Mouse (Mus musculus): ENCODE measurements at regions not wholly inside any gene's neighbourhood (a gene's known extent, or its start where the extent isn't known, plus 50 kb on each side); places are given as distances from the start of the nearest gene placed in this dataset.

DNA sequence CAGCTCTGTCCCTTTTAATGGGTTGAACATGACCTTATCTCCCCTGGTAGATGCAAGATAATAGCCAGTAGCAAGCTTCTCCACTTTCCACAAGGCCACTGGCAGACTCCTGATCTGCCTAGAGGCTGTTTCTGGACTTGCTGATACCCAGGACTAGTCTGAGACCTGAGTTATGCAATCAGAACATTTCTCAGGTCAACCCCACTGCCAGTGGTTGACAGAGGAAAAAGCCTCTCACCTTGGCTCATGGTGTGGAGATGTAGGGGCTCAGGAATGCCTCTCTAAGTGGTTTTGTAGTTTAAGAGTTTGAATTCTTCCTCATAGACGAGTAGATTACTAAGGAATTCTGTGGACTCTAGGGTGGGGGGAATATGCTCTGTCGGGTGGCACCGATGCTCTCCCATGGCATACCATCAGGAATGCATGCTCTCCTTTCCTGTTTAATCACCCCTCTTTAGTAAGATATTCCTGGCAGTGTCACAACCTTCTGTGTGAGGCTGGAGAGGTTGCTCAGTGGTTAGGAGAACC, 226.8 kb downstream of the Brinp2 start:
- intact Hi-C loops (cut with DNase I), result no loop called here
- DNase-seq, result no peak

DNA sequence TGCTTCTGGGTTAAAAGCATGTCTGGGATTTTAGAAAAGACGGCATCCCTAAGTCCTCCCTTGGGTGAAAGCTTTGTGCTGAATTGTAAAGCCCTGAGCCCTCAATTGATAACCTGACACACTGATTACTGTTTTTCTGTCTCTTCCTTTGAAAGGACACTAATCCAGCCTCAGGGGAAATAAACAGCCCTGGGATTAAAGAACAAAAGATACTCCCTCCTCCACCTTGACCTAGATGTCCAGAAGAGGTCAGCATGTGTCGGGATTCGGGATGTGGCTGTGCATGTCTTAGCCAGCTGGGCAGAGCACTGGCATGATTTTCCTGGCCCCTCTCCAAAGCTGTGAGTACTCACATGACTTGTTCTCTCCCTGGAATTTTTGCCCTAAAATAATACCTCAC, 208.6 kb downstream of the Brinp2 start:
- intact Hi-C loops (cut with DNase I), result no loop called here
- DNase-seq, result peak; percentile 6 to 8

DNA sequence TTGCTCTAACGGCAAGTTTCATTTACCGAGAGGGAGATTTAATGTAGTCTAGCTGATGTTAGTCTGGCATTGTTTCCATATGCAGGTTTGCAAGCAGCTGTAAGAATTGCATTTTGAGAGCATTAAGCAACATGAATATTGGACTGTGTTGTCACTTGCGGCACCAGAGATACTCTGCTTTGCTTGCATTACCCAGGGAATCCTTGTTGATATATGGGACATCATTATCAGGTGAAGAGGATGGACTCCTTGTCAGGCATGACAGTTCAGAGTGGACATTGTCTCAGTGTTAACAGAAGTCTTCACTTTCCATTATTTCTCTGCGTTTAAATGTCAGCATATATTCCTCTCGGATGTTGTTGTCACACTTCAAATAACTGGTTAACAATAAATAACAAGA, 208.1 kb downstream of the Brinp2 start:
- intact Hi-C loops (cut with DNase I), result no loop called here
- DNase-seq, result no peak

DNA sequence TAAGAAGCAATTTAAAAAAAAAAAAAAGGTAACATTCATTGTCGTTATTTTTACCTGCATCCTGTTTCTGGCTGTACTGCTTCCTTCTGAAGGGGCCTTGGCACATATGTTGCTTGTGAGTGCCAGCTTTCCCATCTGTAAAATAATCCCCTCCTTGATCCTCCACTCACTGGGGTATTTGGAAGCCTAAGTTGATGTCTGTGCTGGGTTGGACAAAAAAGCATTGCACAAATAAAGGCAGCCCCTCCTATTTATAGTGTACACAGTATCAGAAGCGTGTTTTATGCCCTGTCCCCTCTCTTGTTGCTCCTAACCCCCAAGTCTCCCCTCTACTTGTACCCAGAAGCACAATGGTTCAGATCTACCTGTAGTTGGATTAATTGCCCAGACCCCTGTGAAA, 195.0 kb downstream of the Brinp2 start:
- intact Hi-C loops (cut with DNase I), result no loop called here
- no peak for DNase-seq

DNA sequence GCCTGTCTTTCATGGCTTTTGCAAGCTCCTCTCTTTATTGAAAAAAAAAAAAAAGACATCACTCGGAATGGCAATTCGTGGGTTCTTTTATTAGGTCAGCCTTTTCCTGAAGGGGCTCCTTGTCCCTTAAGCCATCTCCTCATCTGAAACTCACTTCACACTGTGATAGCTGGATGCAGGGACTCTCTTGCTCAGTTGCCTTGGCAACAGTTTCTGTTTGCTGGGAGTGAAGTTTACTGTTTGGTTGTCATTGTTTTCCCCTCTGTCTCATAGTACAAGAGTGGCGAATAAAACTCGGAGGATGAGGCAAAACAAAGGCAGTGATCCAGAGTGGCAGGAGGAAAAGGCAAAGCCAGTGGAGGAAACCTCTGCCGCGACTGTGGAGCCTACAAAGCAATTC, 194.6 kb downstream of the Brinp2 start:
- intact Hi-C loops (cut with DNase I), result no loop called here
- no peak for DNase-seq

DNA sequence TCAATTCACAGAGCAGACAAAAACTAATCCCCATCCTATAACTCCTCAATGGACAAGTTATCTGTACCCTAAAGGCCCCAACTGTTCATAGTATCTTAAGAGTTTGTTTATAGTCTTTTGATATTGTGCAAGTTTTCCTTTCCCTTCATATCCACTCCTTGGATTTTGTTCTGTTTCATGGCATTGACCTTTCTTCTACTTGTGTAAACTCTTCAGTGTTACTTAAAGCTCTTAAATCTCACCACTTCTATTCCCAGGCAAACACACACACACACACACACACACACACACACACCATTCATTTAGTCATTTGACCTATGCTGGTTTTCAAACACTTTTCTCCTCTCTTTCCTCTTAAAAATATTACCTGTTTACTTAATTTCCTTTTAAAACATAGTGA, 192.7 kb downstream of the Brinp2 start:
- intact Hi-C loops (cut with DNase I), result no loop called here
- no peak for DNase-seq

DNA sequence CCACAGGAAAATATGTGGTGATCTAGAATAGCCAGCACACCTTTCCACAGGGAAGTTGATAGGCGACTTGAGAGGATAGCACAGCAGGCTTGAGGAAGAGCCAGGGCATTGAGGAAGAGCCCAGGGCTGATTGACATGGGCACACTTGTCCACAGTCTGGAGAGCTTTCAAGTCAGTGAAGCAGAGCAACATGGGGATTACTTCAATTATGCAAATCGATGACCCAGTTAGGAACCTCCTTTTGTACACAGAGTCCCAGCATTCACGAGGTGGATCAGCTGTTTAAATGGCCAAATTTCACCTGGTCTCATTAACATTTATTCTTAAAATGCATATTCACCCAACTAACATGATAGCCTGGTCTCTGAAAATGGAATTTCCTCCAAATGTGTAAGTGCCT, 186.1 kb downstream of the Brinp2 start:
- intact Hi-C loops (cut with DNase I), result no loop called here
- no peak for DNase-seq

DNA sequence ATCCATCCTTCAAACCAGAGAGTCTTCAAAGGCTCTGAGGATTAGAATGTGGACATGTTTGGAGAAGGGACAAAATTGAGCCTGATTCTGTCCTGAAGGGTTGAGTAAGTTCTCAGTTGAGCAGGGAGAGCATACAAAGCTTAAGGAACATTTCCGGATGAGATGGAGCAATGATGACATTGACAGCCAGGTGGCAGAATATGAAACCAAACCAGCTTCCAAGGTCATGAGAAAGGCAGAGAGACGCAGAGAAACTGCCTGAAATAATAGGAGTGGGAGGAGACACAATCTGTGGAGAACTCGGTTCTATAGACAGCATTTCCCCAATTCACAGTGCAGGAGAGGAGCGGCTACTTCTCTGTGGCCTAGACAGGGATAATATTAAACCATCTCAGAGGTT, 176.0 kb downstream of the Brinp2 start:
- no peak for DNase-seq
- intact Hi-C loops (cut with DNase I), result no loop called here

DNA sequence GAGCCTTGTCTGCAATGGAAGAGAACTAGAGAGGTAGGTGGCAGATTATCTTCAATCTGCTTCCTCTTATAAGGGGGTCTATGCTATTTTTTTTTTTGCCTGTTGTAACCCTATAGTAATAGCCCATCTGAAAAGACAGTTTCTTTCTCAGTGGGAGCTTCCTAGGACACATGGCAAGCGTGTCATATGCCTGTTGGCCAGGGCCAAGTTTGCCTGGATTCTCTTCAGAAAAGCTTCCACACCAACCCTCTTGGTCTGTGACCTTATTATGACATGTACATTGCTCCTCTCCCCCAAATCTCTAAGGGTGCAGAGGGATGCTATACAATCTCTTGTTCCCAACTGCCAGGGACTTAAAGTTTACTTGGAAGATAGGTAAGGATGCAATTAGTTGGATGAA, 174.8 kb downstream of the Brinp2 start:
- DNase-seq, result no peak
- intact Hi-C loops (cut with DNase I), result no loop called here

DNA sequence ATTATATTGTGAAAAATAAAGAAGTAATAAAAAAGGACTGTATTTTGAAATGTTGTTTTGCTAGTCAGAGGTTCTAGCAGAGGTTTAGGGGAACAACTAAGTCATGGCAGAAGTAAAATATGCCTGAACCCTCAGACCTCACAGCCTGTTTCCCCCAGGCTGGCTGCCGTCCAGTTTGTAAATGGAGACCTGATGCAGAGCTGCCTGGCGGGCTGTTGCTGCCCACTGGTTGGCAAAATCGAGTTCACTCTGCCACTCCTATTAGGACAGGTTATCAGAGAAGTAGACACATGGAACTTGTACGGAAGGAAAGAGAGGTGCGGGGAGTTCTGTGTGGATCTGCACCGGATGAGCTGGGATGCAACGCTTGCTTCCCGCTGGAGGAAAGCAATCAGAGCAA, 168.5 kb downstream of the Brinp2 start:
- no peak for DNase-seq
- intact Hi-C loops (cut with DNase I), result no loop called here

DNA sequence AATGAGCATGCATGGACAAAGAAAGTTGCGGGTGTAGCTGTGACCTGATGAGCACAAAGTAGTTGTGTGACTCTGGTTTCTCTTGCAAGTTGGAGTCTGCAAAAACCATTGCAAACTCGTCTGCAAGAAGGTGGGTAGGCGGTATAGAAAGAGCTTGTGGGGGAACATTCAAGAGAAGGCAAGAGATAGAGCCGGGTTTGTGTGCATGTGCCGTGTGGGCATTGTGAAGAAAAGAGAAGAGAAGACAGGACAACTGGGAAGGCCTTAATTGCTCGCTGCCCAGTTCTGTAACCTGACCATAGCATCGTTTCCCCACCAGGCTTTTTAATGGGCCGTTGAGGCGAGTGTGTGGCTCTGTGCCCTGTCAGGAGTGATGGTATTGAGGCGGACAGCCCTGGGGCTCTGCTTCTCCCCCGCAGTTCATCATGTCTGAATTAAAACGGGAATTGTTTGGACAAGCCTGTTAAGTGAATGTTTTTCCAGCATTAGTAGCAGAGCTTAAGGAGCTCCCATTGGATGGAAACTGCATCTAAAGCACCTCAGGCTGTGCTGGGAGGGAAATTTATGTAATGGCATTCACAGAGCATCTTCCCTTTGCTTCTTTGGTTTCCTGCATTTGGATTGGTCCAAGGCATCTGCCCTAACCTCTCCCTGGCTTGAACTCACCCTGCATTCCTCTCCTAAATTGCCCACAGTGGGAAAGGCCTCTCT, 163.1 kb downstream of the Brinp2 start:
- intact Hi-C loops (cut with DNase I), result no loop called here
- DNase-seq, result no peak

DNA sequence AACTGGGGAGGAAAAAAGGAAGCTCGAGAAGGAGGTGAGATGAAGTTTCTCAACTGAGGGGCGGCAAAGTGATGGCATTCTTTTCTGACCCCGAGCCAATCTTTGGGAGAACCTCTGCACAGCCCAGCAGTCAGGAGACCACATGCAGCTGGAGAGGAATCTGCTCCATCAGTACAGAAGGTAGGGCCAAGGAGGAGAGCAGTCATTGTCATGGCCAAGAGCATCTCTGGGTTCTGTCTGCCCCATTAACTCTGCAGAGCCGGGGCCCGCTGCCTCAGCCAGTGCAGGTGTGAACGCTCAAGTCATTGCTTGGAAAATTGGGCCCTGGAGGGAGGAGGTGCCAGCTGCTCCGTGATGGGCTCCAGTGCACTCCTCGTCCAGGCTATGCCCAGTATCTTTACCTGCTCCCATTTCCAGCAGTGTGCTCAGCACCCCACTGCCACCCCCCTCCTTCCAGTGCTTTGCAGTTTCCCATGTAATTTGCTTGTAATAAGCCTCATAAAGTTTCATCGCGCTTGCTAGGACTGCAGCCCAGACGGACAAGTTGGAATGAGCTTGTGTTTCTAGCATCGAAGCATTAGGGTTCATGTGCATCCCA, 162.1 kb downstream of the Brinp2 start:
- intact Hi-C loops (cut with DNase I), result no loop called here
- no peak for DNase-seq
